Mouse (Mus musculus) retina, postnatal 7 days (tissue): ENCODE measurements around the gene Appbp2.

Experiments
- DNase-seq: peaks from one replicate; pipeline ENCODE4 v3.0.0-alpha.2; 2012; ENCODE audit warnings: low read depth, low spot score

Gene Appbp2

GRCm38 (mm10) chr11:85234990-85235841, at the start of gene Appbp2:
TSS of gene Appbp2 (minus strand) at chr11:85235130.
- peak; percentile 89 for DNase-seq

- no peak for DNase-seq
Measured at GRCm38 (mm10) chr11:85281219-85281878, 46.4 kb upstream of the Appbp2 start.

- DNase-seq: no peak
Measured at GRCm38 (mm10) chr11:85278175-85278574, 43.2 kb upstream of the Appbp2 start.

GRCm38 (mm10) chr11:85277609-85278008, 42.7 kb upstream of the Appbp2 start:
- DNase-seq: no peak

GRCm38 (mm10) chr11:85275151-85275550, 40.2 kb upstream of the Appbp2 start:
- no peak for DNase-seq

- DNase-seq: no peak
Measured at GRCm38 (mm10) chr11:85273299-85273698, 38.4 kb upstream of the Appbp2 start.

GRCm38 (mm10) chr11:85270631-85271030, 35.7 kb upstream of the Appbp2 start:
- DNase-seq: peak; percentile 32

GRCm38 (mm10) chr11:85267393-85267792, 32.5 kb upstream of the Appbp2 start:
- DNase-seq: no peak

- DNase-seq: no peak
Measured at GRCm38 (mm10) chr11:85264635-85265034, 29.7 kb upstream of the Appbp2 start.

- DNase-seq: peak; percentile 51
Measured at GRCm38 (mm10) chr11:85261192-85261591, 26.3 kb upstream of the Appbp2 start.

- DNase-seq: no peak
Measured at GRCm38 (mm10) chr11:85258966-85259365, 24.0 kb upstream of the Appbp2 start.

- no peak for DNase-seq
Measured at GRCm38 (mm10) chr11:85255471-85256027, 20.6 kb upstream of the Appbp2 start.

- DNase-seq: no peak
Measured at GRCm38 (mm10) chr11:85253641-85254040, 18.7 kb upstream of the Appbp2 start.

GRCm38 (mm10) chr11:85253006-85253405, 18.1 kb upstream of the Appbp2 start:
- DNase-seq: no peak

GRCm38 (mm10) chr11:85251955-85252354, 17.0 kb upstream of the Appbp2 start:
- no peak for DNase-seq

GRCm38 (mm10) chr11:85250467-85250866, 15.5 kb upstream of the Appbp2 start:
- no peak for DNase-seq

- DNase-seq: no peak
Measured at GRCm38 (mm10) chr11:85249338-85249737, 14.4 kb upstream of the Appbp2 start.

GRCm38 (mm10) chr11:85248151-85248550, 13.2 kb upstream of the Appbp2 start:
- DNase-seq: no peak

- DNase-seq: no peak
Measured at GRCm38 (mm10) chr11:85241226-85241625, 6.3 kb upstream of the Appbp2 start.

- no peak for DNase-seq
Measured at GRCm38 (mm10) chr11:85240211-85240610, 5.3 kb upstream of the Appbp2 start.

GRCm38 (mm10) chr11:85234363-85234989, 454 bp downstream of the Appbp2 start:
- peak; percentile 76 for DNase-seq

GRCm38 (mm10) chr11:85233676-85234210, 1.2 kb downstream of the Appbp2 start:
- no peak for DNase-seq
